Mouse (Mus musculus): Measurements from ENCODE around the gene H2-Aa. TPM values are rescaled to one million over a fixed set of nuclear protein-coding genes. Genes with fewer than 3 reads are reported as not detected.
A peak's percentile ranks its signal among the peaks of the same experiment; 100 is the strongest.
"Not testable (repeated sequence)": the region's sequence is repeated elsewhere in the genome, so short reads cannot be mapped to it uniquely, and the experiment has no call there.

Gene H2-Aa
- total RNA-seq (2022), result 10 to 100 TPM in 2 of 4 experiments, 1 to 10 TPM in 2; 3.4 to 37.3 (median 13.3) TPM

DNA sequence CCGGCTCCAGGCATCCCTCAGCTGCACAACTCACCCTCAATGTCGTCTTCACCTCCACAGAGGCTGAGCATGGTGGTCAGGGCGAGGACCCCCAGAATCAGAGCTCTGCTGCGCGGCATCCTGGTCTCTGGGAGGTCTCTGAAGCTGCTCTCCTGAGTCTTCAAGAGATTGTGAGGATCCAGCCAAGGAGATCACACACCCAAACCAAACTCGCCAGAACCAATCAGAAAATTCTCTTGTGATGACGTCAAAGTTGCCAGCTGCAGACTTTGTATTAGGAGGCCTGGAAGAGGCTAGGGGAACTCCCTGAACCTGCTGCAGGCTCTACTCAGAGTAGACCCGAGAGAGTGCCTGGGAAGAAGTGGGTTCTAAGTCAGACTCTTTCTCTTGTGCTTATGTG, at the start of gene H2-Aa:
TSS of gene H2-Aa (minus strand) at position 176 of the 400 bp plus-strand sequence.
- peak; percentile 63 to 77 for DNase-seq (ENCODE audit: low spot score in 2 of 2)

DNA sequence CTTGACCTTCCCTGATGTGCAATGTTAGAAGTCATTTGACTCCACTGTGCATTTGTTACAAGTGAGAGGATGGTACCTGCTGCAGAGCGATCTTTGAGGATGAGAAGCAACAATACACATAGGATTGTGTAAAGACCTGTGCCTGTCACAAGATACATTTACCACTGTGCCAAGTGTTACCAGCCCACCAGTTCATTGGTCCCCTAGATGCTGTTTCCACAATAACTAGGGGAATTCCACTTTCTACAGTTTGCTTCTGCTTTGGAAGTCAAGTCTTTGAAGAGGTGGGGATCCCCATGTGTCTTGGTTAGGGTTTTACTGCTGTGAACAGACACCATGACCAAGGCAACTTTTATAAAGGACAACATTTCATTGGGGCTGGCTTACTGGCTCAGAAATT, 43.6 kb upstream of the H2-Aa start:
- DNase-seq (ENCODE audit: low spot score in 2 of 2), result no peak

DNA sequence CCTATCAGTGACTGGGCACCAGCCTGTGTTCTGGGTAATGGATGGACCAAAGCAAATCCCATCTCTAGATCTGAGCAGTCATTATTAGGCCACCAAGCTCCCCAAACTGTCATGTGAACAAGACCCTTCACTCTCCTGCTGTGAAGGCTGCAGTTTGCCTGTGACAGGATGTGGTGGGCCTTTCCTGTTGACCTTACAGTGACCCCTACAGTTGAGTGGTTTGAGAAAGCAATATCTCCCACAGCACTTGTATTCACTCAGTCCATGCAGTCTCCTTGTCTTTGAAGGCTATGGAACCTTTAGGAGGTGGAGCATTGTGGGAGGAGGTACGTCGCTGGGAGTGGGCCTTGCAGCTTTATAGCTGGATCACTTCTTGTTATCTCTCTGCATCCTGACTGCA, 42.2 kb upstream of the H2-Aa start:
- DNase-seq (ENCODE audit: low spot score in 2 of 2), result no peak

DNA sequence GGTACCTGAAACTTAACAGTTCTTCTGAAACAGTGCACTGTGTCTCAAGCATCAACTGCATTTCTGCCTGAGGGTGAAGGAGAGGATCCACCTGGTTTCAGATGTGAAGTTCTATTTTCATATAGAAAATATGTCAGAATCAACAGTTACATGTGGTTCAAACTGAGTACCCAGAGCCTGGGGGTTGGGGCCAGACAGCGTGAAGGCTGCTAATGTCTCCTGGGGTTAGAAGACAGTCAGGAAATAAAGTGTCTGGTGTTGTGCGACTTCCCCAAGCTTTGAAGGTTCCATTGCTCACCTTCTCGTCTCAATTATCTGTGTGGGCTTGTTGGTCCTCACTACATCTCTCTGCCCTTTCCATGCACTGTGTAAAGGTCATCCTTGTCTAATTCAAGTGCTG, 38.8 kb upstream of the H2-Aa start:
- no peak for DNase-seq (ENCODE audit: low spot score in 2 of 2)

DNA sequence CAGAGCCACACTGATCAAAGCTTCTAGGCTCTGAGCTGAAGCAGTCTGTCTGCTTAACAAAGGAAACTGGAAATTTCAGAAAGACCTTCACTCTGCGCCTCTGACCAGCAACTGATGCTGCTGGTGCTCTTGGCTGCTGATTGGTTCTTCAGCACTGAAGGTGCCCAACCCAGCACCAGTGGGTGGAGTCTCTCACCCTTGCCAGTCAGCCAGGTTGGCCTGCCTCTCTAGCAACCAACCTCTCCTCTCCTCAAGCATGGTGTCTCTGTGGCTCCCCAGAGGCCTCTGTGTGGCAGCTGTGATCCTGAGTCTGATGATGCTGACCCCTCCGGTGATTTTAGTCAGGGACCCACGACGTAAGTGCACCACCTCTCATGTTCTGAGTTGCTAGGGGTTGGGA, 37.8 kb upstream of the H2-Aa start, which contains the start of gene H2-Eb2:
TSS of gene H2-Eb2 (plus strand) at position 230 of the 400 bp plus-strand sequence.
- DNase-seq (ENCODE audit: low spot score in 2 of 2), result no peak

DNA sequence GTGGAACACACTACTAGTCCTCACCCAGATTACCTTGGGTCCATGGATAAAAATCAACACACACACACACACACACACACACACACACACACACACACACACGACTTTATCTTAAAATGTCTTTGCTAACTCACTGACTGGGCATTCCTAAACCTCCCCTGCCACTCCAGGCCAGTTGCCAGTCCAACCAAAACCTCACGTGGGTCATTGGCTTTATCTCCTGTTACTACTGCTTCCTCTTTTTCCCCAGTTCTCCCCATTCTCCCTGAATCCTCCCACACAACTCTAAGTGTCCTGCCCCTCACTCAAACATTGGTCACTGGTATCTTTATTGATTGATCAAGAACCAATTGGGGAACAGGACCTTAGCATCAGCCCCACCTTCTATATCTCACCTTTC, 29.7 kb upstream of the H2-Aa start:
- DNase-seq (ENCODE audit: low spot score in 2 of 2), result no peak

DNA sequence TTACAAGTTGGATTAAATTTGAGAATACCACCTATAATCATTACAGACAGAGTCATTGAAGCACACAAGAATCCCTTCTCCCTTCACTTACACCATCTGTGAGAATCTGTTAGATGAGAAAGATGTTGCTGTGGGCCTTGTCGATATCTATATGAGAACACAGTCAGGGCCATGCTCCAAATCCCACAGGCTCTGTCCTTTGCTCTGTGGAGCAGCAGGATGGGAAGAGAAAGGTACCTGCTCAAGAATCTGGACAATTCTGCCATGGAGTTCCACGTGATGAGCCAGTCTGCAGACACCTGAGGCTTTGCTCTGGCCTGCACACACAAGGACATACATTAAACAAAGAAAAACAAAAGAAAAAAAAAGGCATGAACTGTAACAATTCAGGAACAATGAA, 29.1 kb upstream of the H2-Aa start:
- DNase-seq (ENCODE audit: low spot score in 2 of 2), result no peak

DNA sequence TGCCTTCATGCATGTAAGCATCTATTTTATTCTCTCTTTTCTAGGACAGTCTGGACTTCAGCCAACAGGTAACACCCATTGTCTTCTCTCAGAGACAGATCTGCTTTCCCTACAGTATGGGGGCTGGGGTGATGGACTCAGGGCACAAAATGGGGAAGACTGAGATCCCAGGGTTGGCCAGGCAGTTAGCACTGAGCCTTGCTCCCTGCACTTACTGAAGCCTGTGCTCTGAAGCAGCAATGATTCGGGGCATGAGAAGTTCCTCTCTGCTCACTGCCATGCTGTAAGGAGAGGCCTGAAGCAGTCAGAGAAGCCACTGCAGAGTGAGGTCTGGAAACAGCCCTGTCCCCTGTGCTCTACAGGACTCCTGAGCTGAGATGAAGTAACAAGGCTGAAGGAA, 27.9 kb upstream of the H2-Aa start:
- DNase-seq (ENCODE audit: low spot score in 2 of 2), result no peak

DNA sequence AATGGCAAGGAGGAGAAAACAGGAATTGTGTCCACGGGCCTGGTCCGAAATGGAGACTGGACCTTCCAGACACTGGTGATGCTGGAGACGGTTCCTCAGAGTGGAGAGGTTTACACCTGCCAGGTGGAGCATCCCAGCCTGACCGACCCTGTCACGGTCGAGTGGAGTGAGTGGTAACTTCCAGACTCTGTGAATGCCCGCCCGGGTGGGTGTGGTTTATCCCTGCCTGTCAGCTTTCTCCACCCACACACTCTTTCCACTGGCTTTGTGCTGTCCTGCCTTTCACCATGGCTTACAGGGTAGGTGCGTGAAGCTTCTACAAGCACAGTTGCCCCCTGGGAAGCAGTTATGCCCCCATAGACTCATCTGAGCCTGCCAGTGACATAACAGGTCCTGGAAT, 26.7 kb upstream of the H2-Aa start:
- DNase-seq (ENCODE audit: low spot score in 2 of 2), result no peak

DNA sequence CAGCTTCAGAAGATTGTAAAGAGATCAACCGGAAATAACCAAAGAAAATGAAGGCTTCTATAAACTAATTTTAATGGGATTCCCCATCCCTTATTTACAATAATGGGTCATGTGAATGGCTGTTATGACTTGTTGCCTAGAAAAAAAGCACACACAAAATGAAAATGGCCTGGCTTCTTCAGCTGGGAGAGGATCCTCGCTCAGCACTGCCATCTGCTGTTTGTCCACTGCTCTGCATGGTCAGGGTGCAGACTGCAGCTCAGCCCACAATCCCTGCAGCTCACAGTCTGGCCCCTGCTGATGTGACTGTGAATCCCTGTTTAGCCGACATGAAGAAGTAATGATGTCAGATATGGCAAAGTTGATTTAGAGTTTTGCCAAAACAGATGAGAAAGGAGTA, 25.8 kb upstream of the H2-Aa start:
- DNase-seq (ENCODE audit: low spot score in 2 of 2), result peak; percentile 41 to 62

DNA sequence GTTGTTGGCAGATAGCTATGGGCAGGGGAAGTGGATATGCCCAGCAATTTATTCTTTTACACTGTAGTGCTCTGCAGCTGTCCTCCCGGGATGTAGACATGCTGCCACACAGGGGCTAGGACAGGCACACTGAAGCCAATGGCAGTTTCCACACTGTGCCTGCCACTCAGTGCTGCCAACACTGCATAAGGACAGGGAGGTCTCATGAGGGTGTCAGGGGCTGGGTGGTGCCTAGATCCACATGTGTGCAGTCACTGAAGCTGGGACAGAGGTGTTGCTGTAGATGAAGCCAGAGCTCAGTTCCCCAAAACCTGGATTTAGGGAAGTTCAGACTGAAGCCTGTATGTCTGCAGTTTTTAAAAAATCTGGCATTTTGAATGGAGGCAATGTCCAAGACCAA, 24.6 kb upstream of the H2-Aa start:
- DNase-seq (ENCODE audit: low spot score in 2 of 2), result no peak

DNA sequence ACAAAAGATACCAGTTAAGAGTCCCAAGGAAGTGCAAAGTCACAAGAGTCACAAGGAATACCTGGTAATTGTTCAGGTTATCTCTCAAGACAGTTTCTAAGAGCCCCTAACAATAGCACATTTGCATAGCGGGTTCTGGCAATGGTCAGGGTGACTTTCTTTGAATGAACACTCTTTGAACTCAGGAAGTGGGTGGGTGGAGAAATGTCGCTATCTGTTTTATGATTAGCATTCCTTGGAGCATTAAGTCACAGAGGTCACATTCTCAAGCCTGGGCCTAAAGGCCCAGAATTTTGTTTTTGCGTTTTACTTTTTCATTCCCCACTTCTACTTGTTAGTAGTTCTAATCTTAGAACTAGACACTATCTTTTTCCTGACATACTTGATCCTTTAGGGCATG, 22.9 kb upstream of the H2-Aa start:
- DNase-seq (ENCODE audit: low spot score in 2 of 2), result not testable (repeated sequence)

DNA sequence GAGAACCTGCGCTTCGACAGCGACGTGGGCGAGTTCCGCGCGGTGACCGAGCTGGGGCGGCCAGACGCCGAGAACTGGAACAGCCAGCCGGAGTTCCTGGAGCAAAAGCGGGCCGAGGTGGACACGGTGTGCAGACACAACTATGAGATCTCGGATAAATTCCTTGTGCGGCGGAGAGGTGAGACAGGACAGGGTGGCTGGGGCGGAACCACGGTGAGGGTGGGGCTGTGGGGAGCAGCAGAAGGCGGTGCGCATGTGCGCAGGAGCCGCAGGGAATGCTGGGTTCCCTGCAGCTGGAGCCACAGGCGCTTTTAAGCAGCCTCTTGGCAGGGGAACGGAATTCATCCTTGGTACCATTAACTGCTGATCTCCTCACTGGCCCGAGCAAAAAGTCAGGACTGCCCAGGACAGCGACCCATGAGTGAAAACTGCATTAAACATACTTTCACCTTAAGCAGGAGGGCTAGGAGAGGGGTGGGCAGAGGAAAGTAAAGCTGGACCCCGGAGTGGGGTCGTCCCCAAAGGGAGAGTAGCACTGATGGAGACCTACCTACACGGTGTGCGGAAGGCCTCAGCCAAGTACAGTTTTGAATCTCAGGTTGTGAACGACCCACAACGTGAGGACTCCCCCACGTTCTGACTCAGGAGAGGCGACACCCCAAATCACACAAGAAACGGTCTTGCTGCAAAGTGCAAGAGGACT, 22.2 kb upstream of the H2-Aa start:
- DNase-seq (ENCODE audit: low spot score in 2 of 2), result peak; percentile 40 to 62

DNA sequence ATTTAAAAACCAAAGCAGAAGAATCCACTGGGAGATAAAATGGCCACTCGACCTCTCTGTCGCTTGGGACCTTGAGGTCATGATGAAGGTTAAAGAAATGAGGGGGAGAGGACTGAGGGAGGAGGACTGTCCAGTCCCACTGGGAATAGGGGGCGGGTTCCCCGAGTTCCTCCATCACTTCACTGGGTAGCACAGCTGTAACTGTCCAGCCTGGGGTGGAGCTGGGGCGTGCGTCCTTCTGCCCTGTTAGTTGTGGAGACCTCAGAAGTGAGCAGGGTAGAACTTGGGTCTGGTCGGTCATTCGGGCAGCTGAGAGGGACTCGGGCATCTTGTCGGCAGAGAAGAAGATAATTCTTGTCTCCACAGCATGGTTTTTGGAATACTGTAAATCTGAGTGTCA, 21.6 kb upstream of the H2-Aa start:
- DNase-seq (ENCODE audit: low spot score in 2 of 2), result no peak

DNA sequence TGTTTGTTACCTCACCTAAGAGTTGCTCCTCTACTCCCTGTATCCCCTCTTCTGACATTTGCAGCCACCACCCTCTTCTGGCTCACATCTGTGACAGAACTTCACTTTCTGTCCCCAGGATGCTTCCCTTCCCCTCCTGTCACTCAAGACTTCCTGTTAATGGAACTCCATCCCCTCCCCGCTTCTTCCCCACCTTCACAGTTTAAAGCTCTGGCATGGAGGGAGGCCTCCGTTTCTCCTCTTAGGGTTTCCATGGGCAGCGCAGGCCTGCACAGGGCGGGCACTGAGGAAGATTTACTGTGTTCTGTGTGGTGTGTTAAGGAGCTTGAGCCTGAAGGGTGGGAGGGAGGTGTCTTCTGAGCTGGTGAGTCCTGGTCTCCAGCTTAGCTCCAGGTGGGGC, 20.5 kb upstream of the H2-Aa start:
- DNase-seq (ENCODE audit: low spot score in 2 of 2), result no peak

DNA sequence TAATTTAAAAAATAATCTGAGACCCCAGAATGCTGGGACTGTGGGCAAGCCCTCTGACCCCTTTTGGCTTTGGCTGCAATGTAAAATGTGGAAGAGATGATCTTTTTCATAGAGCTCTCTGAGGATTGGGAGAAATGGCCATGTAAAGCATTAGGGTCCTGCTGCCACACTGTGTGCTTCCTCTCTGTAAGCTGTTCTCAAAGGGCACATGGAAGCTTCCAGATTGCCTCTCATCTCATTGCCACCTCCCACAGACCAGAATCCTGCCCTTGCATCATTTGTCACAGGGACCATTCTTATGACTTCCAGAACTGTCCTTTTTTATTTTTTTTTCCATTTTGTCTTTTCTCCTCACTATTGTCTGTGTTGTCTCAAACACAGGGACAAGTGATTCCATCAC, 19.6 kb upstream of the H2-Aa start:
- DNase-seq (ENCODE audit: low spot score in 2 of 2), result no peak

DNA sequence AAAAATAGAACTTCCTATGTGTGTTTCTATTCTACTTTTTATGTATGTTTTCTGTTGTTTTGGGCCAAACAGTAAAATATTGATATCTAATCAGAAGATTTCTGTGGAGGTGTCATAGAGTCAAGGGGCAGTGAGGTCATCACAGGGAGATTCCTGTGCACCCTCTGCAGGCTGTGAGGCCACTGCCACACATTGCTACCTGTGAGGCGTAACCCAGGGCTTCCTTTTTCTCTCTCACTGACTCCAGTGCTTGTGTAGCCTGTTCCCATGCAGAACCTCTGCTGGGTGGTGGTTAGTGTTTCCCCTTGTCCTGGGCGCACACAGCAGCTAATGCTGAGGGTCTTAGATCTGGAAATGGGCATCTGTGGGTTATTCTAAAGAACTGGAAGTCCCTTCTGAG, 18.8 kb upstream of the H2-Aa start:
- DNase-seq (ENCODE audit: low spot score in 2 of 2), result no peak

DNA sequence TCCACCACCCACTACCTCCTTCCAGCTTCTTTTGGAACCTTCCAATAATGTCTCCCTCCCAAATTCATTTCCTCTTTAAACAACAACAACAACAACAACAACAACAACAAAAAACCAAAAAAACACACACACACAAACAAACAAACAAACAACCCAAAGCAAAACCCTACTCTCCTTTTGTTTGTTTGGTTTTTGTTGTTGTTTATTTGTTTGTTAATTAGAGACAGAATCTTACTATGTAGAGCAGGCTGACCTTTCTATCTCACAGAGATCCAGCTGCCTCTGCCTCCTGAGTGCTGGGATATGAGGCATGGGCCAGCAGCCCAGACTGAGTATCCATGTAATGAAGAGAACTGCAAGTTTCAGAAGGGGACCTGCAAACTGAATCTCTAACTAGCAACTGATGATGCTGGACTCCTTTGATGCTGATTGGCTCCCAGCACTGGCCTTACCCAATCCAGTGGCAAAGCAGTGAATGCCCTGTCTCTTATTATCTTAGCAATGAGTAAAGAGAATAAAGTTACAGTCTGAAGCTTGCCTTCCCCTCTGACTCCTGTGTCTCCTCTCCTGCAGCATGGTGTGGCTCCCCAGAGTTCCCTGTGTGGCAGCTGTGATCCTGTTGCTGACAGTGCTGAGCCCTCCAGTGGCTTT, 17.9 kb upstream of the H2-Aa start, which contains the start of gene H2-Eb1:
TSS of gene H2-Eb1 (plus strand) at position 488 of the 651 bp plus-strand sequence.
- DNase-seq (ENCODE audit: low spot score in 2 of 2), result peak; percentile 75 to 85

DNA sequence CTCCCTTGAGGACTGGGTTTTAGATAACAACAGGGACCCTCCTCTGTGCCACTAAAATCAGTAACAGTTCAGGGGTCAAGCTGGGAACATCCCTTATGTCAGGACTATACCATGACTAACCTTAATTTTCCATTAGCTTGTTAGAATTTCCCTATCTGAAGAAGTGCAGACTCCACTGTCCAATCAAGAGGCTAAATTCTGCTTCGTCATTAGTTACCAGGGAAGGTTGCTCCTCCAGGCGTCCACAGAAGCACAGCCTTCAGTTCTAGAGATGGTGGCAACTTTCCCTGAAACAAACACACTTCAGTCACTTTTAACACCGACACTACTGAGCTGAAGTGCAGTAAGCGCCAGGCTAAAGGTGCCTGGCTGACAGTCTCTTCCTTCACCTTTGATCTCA, 17.1 kb upstream of the H2-Aa start:
- DNase-seq (ENCODE audit: low spot score in 2 of 2), result peak; percentile 45 to 58

DNA sequence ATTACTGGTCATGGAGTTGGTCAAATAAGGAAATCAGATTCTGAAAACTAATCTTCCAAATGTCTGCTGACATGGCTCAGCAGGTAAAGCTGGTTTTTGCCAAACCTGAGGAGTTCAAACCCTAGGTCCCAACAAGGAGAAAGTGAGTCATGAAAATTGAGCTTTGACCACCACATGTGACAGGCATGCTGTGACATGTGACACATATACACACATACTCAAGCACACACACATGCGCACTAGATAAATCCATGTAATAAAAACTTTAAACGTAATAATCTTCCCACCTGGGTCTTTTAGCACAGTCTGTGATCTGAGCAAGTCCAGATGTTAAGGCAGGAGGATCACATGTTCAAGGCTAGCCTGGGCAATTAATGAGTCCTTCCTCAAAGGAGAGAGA, 16.2 kb upstream of the H2-Aa start:
- no peak for DNase-seq (ENCODE audit: low spot score in 2 of 2)

DNA sequence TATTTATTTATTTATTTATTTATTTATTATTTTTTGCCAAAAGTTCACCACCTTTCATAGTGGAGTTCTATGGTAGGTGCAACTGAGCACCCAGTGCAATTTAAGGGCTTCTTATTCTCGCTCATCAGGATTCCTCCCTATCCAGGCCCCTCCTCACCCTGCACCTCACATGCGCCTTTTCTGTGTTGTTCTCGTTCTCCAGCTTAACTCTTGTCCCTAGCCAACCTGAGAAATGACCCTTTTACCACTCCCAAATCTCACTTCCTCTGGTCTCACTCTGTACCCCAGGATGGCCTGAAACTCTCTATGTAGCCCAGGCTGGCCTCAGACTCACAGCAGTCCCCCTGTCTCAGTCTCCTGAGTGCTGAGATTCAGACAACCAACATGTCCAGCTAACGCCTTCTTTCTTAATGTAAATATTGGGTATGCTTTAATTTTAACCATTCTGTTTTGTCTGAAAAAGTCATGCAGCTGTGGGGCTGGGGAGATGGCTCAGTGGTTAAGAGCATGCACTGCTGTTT, 14.1 kb upstream of the H2-Aa start:
- no peak for DNase-seq (ENCODE audit: low spot score in 2 of 2)

DNA sequence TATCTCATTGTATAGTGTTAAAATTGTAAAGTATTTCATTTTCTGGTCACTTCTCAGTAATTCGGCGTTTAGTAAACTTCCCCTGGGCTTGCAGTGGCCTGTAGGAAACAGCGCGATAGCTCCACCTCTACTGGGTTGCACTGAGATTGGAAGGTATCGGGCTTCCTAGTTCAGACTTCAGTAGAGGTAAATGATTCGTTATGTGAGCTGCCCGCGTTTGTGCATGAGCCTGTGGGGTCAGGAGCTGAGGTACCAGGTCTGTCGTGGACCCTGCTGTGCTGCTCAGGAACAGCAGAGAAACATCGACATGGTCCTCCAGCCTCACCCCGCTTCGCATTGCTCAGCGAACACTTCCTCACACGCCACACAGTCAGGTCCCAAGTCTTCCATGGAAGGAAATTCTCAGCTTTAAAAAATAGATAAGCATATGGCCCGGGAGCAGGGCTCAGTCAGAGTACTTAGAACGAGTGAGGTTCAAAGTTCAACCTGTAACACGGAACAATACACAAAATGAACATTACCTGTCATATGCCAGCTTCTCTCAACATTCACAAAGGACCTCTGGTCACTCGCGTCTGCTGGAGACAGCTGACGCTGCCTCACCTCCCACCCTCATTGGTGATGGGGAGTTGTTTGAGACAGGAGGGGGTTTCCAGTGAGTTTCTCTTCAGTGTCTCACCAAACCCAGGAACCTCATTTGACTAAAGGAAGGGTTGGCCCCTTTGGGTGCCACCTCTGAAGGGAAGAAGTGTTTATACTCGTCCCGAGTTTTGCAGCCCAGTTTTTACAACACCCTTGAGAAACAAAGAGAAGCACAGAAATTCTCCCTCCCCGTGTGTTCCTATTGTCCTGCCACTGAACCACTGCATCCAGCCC, 13.3 kb upstream of the H2-Aa start:
- DNase-seq (ENCODE audit: low spot score in 2 of 2), result no peak

All from left cerebral cortex, adult 8-10 months (tissue).